Mouse (Mus musculus) frontal cortex, postnatal 10 days (tissue): Measurements from ENCODE around the gene Shf.
A peak's percentile ranks its signal among the peaks of the same experiment; 100 is the strongest.

Experiments
- DNase-seq, 2 experiments: peaks; one replicate each; pipeline ENCODE4 v3.0.0; 2022; ENCODE audit warnings: low spot score in 2 of 2, mixed read lengths in 1 of 2

Gene Shf

DNA sequence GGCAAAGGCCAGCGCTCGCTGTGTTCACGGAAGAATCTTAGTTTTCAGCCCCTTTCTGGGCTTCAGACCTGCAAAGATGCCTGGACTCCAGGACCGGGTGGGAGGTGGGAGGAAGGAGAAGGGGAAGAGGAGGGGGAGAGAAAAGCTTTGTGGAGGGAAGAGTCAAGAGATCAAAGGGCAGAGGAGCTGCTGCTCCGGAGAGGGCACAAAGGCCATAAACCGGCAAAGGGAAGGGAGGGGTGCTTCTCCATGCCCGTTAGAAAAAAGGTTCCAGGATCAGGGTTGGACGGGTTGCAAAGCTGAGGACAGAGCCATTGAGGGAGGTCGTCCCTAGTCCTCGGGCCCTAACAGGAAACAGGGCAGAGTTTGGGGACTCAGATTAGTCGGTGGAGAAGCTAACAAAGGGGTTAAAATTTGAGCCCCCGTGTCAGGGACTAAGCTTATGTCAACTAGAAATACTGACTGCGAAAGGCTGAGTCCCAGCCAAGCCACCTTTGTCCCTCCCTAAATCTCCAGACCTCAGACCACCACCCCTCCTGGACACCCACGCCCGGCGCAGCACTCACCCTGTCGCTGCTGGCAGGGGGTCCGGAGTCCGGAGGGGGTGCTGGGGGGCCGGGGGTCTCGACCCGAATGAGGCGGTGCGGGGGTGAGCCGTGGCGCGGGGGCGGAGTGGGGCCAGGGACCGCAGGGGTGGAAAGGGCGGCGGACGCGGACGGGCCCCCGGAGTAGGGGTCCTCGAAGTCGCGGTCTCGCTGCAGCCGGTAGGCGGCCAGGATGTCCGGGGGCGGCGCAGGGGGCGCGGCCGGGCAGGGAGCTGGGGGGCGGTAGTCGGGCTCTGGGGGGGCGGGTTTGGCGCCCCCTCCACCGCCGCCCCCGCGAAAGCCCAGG is 636 bp downstream of the Shf start:
- no peak for DNase-seq

DNA sequence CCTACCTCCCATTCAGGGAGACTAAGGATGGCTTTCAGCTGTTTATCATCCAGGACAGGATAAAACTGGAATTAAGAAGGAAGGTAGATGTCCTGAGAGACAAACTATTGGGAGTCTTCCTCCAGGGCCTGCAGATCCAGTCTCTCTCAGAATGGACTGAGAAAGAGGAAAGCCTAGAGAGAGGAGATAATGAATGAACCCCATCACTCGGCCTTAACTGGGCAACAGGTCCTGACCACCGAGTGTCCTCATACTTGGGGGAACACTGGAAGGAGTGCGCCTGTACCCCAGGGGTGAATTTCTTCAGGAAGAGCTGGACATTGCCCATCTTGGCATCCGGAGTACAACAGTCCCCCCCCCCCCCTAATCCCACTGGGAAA is 1.3 kb downstream of the Shf start:
- DNase-seq, result no peak

DNA sequence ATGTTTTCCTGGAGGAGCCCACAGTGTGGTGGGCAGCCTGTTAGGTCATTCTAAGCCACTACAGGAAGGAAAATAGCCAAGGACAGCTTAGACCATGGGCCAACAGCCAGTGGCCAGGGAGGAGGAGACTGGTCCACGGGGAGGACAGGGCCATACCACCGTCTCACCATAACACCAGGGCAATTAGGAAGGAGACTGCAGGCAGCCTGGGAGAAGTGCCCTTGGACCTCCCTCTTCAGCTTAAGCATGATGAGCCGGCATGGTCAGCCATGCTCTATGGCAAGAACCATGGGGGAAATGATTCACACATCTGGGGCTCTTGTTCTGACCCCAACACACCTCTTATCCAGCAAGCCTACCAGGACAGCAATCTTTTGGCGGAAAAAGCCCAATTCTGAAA is 1.8 kb downstream of the Shf start:
- no peak for DNase-seq

DNA sequence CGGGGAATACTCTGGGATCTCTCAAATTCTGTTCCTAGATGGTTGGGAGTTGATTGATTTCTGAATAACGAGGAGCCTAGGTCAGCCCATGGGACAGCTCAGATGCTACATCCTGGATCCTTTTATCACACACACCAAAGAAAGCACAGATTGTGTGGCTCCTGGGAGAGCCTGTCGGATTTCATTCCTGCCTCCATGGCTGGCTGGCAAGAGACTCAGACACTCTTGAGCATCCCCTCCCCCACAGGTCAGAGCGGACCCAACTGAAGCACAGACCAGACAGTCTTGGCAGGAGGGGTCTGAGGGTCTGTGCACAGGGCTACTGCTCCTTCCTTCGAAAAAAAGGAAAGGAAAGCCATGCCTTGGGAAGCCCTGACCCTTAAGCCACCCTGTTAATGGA is 2.3 kb downstream of the Shf start:
- DNase-seq, result no peak

DNA sequence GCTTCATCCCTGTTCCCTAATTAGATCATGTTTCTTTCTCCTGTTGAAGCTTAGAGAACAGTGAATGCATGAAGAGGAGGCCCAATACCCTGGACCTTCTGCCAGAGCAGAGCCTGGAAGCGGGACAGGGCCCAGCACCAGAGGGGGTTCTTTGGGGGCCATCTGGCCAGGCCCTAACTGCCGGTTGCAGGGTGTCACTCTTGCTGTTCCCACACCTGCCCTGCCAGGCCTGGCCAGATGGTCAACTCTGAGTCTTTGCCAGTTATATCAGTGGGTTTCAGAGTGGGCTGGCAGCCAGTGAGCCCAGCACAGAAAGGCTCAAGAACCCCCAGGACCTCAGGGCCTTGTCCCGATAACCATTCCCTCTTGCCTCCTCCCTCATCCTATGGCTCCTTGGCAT is 2.9 kb downstream of the Shf start:
- no peak for DNase-seq

DNA sequence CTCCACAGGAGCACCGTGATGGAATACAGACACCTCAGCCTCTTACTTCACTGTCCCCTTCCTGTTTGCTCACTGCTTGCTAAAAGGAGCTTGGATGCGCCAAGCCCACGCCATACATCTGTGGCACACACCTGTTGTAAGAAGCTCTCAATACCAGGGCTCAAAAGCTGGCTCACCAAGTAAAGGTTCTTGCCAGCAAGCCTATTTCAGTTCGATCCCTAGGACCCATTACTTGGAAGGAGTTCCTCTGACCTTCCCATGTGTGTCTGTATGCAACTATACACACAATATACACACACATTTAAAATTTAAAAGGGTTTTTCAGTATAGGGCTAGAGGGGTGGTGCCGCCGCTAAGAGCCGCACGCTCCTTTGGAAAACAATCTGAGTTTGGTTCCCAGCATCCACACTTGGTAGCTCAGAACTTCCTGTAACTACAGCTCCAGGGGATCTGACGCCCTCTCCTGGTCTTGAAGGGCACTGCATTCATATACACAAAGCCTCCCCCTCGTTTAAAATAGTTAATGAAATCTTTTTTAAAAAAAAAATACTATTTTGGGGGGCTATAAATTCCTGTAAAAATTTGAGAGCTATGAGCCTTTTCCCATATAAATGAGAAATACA is 3.6 kb downstream of the Shf start:
- no peak for DNase-seq

DNA sequence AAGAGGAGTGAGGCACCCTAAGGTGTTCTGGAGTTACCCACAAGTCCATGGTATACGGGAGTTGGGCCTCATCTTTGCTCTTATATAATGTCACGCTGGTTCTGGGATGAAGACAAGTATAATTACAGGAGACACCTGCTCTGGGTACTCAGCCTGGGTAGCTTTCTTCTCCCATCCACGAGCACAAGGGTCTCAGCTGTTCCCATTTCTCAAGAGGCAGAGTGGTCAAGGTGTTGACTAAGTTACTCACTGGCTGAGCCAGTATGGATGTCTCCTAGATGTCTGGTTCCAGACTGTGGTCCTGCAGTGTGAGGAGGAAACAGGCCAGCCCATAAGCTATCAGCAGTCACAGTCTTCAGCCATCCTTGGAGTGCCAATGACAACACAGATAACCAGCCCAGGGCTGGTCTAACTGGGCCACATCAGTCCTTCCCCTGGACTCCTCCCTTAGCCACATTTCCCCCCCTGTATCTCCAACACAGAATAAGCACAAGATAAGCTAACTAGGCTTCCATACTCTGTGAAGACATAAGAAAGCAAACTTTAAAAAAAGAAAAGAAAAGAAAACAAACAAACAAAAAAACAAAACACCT is 4.5 kb downstream of the Shf start:
- no peak for DNase-seq

DNA sequence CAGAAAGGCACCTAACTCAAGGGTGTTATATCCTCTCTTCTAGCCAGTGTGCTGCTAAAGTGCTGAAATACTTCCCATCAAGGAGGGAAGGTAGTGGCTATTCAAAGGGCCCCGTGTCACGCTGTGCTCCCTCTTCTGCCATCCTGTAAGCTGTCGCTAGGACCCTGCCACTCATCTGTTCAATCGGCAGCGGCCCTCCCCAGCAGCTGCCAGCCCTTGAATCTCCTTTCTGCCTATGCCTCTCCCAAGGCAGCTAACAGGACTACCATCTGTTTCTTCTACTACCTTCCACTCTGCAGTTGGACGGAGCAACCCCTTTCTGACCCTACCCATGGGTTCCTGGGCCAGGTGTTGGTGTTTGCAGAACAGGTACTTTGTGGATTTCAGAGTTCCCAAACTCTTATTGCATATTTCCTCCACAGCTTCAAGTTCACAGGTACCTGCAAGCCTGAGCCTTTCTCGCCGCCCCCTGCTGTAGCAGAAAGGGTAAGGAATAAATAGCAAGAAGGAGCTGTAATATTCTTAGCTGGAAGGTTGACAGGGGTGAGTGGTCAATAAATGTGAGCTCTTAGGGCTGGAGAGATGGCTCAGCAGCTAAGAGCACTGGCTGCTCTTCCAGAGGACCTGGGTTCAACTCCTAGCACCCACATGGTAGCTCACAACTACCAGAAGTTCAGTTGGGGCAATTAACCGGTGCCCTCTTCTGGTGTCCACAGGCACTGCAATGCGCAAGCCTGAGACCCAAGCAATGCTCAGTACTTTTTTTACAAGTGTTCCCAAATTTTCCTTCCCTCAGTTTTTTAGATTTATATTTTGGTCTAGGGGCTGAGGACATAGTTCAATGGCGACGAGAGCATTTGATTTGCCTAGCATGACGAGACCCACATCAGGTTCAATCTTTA is 6.1 kb downstream of the Shf start:
- no peak for DNase-seq

DNA sequence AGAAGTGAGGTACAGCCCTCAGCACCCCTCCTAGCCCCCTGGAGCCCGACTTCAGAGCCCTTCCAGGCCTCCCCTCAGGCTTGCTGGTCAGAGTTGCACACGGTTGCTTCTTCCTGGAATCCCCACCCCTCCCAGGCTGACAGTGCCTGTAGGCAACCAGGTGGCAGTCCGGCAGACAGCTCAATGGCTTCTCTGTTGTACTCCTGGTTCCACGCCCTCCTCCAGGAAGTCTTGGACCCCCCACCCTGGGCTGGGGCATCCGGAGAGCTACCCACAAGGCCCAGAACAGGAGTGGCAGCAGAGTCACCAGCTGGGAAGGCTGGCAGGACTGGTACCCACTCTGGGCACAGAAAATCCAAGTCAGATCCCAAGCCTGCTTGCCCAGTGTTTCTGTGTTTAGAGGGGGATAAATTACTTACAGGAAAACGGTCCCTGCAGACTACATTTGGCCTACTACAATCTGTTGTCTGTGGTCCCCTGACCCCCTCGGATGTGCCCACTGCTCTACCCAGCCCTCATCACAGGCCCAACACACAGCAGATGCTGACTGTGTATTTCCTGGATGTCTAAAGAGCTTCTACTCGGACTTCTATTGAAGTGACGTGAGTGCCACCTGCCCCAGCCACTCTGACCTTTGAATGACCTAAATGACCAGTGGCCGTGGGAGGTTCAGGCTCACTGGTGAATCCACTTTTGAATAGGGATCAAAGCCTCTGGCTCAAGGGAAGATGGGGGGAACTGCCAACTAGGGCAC is 6.9 kb downstream of the Shf start:
- no peak for DNase-seq

DNA sequence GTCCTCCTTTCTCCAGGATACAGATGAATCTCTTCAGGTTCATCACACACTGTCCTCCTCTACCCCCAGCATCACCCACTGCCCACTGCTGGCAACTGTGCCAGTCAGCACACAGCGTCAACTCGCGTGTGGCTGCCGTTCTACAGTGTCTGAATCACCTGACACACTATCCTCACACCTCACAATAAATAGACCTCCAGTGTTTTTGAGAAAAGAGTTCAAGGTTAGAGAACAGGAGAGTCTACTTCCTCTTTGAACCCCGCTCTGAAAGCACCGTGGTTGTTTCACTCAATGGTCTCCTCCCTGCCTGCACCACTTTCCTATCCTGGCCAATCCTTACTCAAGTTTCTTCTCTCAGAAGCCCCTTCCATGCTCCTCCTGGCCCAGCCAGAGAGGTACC is 7.8 kb downstream of the Shf start:
- DNase-seq, result no peak

DNA sequence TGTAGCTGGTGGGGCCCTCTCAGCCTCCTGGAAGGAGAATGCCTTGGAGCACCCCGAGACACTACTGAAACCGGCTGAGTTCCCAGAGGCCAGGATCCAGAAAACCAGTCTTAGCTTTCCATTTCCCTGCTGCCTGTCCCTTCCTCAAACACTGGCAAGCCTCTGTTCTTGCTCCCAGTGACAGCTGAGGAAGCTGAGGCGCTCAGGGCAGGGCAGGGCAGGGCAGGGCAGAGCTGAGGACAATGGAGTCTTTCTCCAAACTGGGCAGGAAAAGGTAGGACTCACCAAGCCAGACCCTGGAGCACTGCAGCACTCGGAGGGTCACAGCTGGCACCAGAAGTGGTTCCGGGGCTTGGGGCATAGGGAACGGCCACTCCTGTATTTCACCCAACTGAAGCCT is 8.7 kb downstream of the Shf start:
- DNase-seq, result no peak

DNA sequence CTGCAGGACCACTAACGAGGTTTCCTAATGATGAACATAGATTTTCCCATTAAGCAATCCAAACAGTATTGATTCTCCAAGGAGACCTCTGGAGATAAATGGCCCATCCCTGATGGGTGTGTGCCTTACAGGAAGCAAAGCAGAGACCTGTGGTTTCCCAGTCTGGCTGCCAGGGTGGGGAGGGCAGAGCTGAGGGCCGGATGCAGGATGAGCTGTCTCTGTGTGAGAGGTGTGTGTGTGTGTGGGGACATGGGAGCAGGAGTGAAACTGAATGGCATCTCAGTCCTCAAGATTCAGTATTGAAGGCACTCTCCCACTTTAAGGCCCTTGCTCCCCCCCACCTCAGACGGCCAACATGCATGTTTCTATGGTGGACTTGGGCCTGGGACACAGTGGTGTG is 12.8 kb downstream of the Shf start:
- no peak for DNase-seq

DNA sequence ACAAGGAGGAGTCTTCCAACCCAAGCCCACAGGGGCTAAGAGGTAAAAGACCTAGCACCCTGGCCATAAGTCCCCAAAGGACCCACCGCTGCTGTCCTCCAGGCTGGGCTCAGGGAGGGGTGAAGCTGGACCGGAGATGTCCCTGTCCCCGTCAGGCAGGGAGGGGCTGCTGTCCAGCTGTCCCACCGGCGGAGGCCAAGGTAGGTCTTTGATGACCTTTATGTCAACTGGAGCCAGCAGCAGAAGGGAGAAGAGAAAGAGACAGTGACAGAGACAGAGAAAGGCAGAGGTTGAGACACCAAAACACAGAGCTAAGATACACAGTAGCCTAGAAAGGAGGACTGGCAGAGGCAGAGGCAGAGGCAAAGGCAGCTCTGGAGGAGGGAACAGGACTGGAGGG is 13.6 kb downstream of the Shf start:
- no peak for DNase-seq

DNA sequence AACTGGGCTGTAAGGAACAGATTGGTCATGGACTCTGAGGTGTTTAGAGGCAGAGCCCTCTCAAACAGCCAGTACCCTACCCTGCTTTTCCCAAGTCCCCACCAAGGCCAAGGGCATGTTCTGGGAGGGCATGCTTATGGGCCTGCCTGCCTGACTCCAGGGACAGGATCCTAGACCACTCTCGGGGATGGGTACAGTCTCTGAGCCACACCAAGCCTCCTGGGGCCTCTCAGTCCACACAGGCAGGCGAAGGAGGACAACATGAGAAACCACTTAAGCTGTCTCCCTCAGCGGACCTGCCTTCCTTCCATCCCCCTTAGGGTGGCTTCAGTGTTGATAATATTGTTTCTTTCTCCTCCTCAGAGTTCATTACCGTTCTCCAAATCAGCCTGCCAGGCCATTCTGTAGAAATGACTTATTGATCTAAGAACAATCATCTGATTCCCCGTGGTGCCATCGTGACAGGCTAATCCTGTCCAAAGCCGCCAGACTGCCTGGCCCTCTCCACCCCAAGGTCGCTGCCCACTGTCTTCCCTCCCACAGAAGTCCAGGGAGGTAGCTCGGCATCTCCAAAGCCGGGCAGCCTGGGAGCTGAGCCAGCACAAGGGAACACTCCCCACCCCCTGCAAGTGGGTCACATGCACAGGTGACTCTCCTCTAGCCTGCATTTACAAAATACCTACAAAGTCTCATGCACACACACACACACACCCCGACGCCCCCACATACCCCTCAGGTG is 14.6 kb downstream of the Shf start:
- DNase-seq, result no peak

DNA sequence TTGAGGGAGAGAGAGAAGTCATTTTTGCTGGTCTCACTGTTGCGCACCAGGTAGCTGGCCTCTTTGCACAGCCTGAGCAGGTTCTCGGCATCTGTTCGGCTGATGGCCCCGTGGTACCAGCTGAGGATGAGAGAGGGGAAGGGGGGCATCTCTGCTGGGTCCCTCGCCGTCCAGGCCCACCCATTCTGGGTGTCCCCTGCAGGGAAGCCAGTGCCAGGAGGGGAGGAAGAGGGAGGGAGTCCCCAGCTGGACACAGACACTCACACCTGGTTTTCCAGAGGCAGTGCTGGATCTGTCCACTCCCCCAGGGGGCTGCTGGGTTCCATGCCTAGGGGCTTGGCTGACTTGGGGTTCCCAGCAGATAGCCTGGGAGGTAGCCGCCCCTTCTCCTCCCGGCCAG is 15.2 kb downstream of the Shf start:
- no peak for DNase-seq

DNA sequence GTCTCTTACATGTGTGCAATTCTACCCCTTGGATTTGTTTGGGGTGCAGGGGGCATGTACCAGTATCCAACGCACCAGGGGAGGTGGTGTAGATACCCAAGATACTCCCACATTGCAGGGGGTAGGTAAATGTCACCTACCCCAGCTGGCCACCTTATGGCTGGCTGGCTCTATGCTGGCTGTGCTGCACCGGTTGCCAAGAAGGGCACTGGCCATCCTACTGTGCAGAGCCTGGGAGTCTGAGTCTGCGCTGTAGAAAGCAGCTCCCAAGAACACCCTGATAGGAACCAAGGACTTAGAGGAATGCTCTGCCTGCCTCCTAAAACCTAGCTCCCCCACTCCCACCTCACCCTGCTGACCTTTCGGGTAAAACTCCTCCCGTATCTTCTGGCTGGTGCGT is 16.0 kb downstream of the Shf start:
- DNase-seq, result no peak

DNA sequence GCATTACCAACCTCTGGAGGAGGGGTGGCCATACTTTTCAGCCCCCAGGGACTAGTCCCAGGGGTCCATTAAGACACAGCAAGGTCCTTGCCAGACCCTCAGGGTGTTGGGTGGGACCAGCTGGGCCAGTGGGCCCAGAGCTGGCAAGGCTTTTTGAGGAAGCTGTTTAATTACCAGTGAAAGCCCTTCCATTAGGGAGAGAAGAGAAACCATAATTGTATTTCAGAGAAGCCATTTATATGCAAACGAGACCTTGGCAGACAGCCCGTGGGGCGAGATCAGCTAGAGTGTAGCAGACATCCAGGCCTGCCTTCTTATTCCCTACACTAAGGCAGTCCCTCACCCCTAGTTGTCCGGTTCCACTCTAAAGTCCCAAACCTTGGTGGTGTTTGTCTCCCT is 17.0 kb downstream of the Shf start:
- DNase-seq, result peak; percentile 70 to 71

DNA sequence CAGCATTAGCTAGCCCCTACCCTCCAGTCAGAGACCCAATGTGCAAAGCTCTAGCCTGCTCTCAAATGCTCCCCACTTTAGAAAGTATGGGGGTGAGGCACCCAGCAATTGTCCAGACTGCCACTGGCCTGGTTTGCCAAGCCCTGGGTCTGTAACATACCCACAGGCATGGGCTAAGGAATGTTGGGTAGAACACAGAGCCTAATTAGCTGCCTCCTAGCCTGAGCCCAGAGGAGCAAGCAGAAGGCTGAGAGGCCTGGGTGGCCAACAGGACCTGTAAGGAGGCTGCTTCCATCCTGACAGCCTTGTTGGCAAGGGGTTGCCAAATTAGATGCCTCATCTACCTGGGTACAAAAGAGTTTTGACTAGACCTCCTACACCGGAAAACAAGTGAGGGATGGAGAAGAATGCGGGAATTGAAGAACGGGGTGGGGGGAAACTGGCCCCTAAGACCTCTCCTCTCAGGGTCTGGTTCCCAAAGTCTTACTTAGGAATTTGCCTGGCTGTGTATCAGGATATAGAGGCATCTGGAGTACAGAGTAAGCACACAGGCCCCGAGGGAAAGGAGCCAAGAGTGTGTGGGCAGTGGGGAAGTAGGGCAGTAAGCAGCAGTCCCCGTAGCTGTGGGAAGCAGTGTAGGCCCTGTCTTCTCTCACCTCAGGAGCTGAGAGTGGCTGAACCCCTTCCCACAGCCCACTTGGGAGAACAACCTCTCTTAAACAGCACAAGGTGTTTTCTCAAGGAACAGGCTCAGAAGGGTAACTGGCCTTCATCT is 17.6 kb downstream of the Shf start:
- DNase-seq, result no peak

DNA sequence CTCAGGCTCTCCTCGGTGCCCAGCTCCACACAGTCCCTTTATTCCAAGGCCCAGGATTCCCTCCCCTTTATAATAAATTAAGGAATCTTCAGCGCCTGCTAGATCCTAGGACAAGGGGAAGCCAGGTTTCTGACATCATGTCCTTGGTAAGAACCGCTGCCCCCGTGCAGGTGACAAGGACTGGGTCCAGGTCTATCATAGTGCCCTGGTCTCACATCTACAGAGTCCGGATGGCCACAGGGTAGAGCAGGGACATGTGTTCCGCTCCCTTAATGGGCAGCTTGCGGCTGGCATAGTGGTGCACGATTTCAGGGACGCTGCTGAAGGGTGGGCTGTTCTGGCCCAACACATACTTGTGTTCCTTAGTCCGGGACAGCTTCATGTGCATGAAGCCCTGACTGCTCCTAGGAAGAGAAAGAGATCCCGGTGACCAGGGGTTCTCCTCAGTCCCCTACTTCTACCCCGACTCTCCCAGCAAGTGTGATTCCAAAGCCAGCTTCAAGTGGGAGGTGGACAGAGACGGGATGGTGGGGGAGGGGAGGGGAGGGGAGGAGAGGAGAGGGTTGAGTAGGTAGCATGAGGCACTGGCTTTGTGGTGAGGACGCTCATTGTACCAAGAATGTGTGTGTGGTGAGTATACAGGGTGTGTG is 19.7 kb downstream of the Shf start:
- no peak for DNase-seq
